Mouse (Mus musculus) forebrain, embryonic 11.5 days (tissue): ENCODE data around the gene Uba52. TPM values are rescaled to one million over a fixed set of nuclear protein-coding genes. Genes with fewer than 3 reads are reported as not detected.

ENCODE experiments used
- ATAC-seq: fragments of 200-750 bp; cut with Nextera tagmentation; replicated peaks from 2 replicates; pipeline ENCODE4 v1.8.0; 2017; ENCODE audit warnings: moderate TSS enrichment; ENCODE audit not compliant: low FRiP score
- DNase-seq: peaks from one replicate; pipeline ENCODE4 v3.0.0-alpha.2; 2017; ENCODE audit warnings: low spot score
- H3K27ac ChIP-seq: fragments of 300-500 bp; sonication (generic); 2 replicates; pipeline ENCODE4 v1.5.1; 2014; ENCODE audit warnings: low read depth, low read length
- H3K27me3 ChIP-seq: fragments of 300-500 bp; sonication (generic); 2 replicates; pipeline ENCODE4 v1.6.1; 2014; ENCODE audit warnings: mild to moderate bottlenecking, low read length, mixed read lengths; ENCODE audit not compliant: control insufficient read depth, insufficient read depth
- H3K36me3 ChIP-seq: fragments of 300-500 bp; sonication (generic); 2 replicates; pipeline ENCODE4 v1.6.1; 2014; ENCODE audit warnings: mild to moderate bottlenecking, low read length, moderate library complexity, mixed read lengths; ENCODE audit not compliant: control insufficient read depth, insufficient read depth
- H3K4me1 ChIP-seq: fragments of 300-500 bp; sonication (generic); replicated peaks from 2 replicates; pipeline ENCODE4 v1.6.1; 2014; ENCODE audit warnings: low read length, mixed read lengths; ENCODE audit not compliant: control insufficient read depth, insufficient read depth
- H3K4me2 ChIP-seq: fragments of 300-500 bp; sonication (generic); 2 replicates; pipeline ENCODE4 v1.6.1; 2014; ENCODE audit warnings: low read depth, mild to moderate bottlenecking, low read length, moderate library complexity, mixed read lengths; ENCODE audit not compliant: severe bottlenecking
- H3K4me3 ChIP-seq: fragments of 300-500 bp; sonication (generic); 2 replicates; pipeline ENCODE4 v1.5.1; 2014; ENCODE audit warnings: low read depth, low read length
- H3K9ac ChIP-seq: fragments of 300-500 bp; sonication (generic); 2 replicates; pipeline ENCODE4 v1.6.1; 2014; ENCODE audit warnings: low read length
- H3K9me3 ChIP-seq: fragments of 300-500 bp; sonication (generic); 2 replicates; pipeline ENCODE4 v1.6.1; 2016; ENCODE audit warnings: low read length, mixed read lengths; ENCODE audit not compliant: control insufficient read depth
- WGBS: fragments of 180-500 bp; shearing (Covaris S2); extraction: QIAGEN DNeasy Blood & Tissue Kit; methylation state at CpG from one replicate; pipeline ENCODE4 v1.1.7; 2014; 5-methylcytosine and 5-hydroxymethylcytosine counted together
- polyA plus RNA-seq: library from polyadenylated mRNA; unstranded; fragments of >200 nt; fragmentation: Nextera tagmentation; extraction: Ambion mirVana; gene quantifications from 2 replicates; pipeline ENCODE4 v1.2.1, GENCODE M21; 2014

The Uba52 gene
- polyA plus RNA-seq, 1 experiment from 2014 or later, result 715 TPM

GRCm38 (mm10) chr8:70549412-70550184 lies 39.0 kb upstream of the Uba52 start:
- Histone ChIP-seq H3K4me2 (no peak overlapping the region), H3K4me3 (no peak overlapping the region), H3K9me3 (no peaks in the 10 kb centered on the region), H3K4me1 (no peaks in the 10 kb centered on the region), H3K36me3 (no peaks in the 10 kb centered on the region), H3K27ac (no peak overlapping the region), H3K27me3 (no peaks in the 10 kb centered on the region), H3K9ac (no peak overlapping the region)
- ATAC-seq, result no peak
- WGBS, result 97% methylated on average over 10 of the region's 10 CpGs
- no peak for DNase-seq

GRCm38 (mm10) chr8:70547762-70548161 lies 37.2 kb upstream of the Uba52 start:
- H3K9ac ChIP-seq, result no peak overlapping the region
- no peak overlapping the region for H3K4me3 ChIP-seq
- no peaks in the 10 kb centered on the region for H3K36me3 ChIP-seq
- no peak overlapping the region for H3K4me2 ChIP-seq
- H3K9me3 ChIP-seq, result no peaks in the 10 kb centered on the region
- H3K4me1 ChIP-seq, result no peaks in the 10 kb centered on the region
- H3K27ac ChIP-seq, result no peak overlapping the region
- no peak for DNase-seq
- 89% methylated on average over 6 of the region's 6 CpGs for WGBS
- no peak for ATAC-seq
- no peaks in the 10 kb centered on the region for H3K27me3 ChIP-seq

- H3K4me1 ChIP-seq, result no peaks in the 10 kb centered on the region
- DNase-seq (no peak), ATAC-seq (no peak)
- no peaks in the 10 kb centered on the region for H3K27me3 ChIP-seq
- no peaks in the 10 kb centered on the region for H3K36me3 ChIP-seq
- WGBS, result 88% methylated on average over 4 of the region's 4 CpGs
- H3K27ac ChIP-seq, result no peak overlapping the region
- H3K4me3 ChIP-seq, result no peak overlapping the region
- H3K4me2 ChIP-seq, result no peak overlapping the region
- H3K9ac ChIP-seq, result no peak overlapping the region
- no peaks in the 10 kb centered on the region for H3K9me3 ChIP-seq
Observed at GRCm38 (mm10) chr8:70546412-70546811, 35.8 kb upstream of the Uba52 start.

- DNase-seq (no peak), ATAC-seq (no peak)
- H3K27me3 ChIP-seq, result no peaks in the 10 kb centered on the region
- H3K4me3 ChIP-seq, result no peak overlapping the region
- H3K4me2 ChIP-seq, result no peak overlapping the region
- peaks cover 9% of the 10 kb centered on the region; the same call in 1 of the 2 replicates for H3K4me1 ChIP-seq
- H3K36me3 ChIP-seq, result no peaks in the 10 kb centered on the region
- H3K9ac ChIP-seq, result no peak overlapping the region
- 74% methylated on average over 6 of the region's 6 CpGs for WGBS
- no peak overlapping the region for H3K27ac ChIP-seq
- H3K9me3 ChIP-seq, result no peaks in the 10 kb centered on the region
Observed at GRCm38 (mm10) chr8:70544200-70544687, 33.6 kb upstream of the Uba52 start.

- no peak overlapping the region for H3K9ac ChIP-seq
Observed at GRCm38 (mm10) chr8:70541081-70541480, 30.5 kb upstream of the Uba52 start.

GRCm38 (mm10) chr8:70540507-70541071 lies 30.0 kb upstream of the Uba52 start:
- ATAC-seq (no peak), DNase-seq (no peak)
- no peak overlapping the region for H3K27ac ChIP-seq
- H3K4me2 ChIP-seq, result peak overlapping the region; percentile 96
- H3K9ac ChIP-seq, result peak overlapping the region; percentile 85
- WGBS, result 58% methylated on average over 7 of the region's 7 CpGs
- H3K36me3 ChIP-seq, result no peaks in the 10 kb centered on the region
- peaks cover 9% of the 10 kb centered on the region; the same call in 1 of the 2 replicates for H3K4me1 ChIP-seq
- H3K27me3 ChIP-seq, result no peaks in the 10 kb centered on the region
- H3K4me3 ChIP-seq, result peak overlapping the region; percentile 78
- H3K9me3 ChIP-seq, result no peaks in the 10 kb centered on the region

More at GRCm38 (mm10) chr8:70541081-70541480, 30.5 kb upstream of the Uba52 start:
- Histone ChIP-seq H3K4me2 (no peak overlapping the region), H3K9me3 (no peaks in the 10 kb centered on the region), H3K4me1 (peaks cover 9% of the 10 kb centered on the region; the same call in 1 of the 2 replicates), H3K36me3 (no peaks in the 10 kb centered on the region), H3K27ac (no peak overlapping the region), H3K4me3 (no peak overlapping the region), H3K27me3 (no peaks in the 10 kb centered on the region)
- DNase-seq, result no peak
- ATAC-seq, result no peak
- WGBS, result 90% methylated on average over 5 of the region's 5 CpGs

- Histone ChIP-seq H3K27ac (no peak overlapping the region), H3K4me3 (peak overlapping the region; percentile 78), H3K36me3 (no peaks in the 10 kb centered on the region), H3K4me1 (peaks cover 9% of the 10 kb centered on the region; the same call in 1 of the 2 replicates), H3K27me3 (no peaks in the 10 kb centered on the region), H3K4me2 (peak overlapping the region; percentile 96), H3K9ac (peak overlapping the region; percentile 85), H3K9me3 (no peaks in the 10 kb centered on the region)
- WGBS, result 15% methylated on average over 4 of the region's 4 CpGs
- ATAC-seq (no peak), DNase-seq (no peak)
Observed at GRCm38 (mm10) chr8:70540013-70540506, 29.5 kb upstream of the Uba52 start.

- H3K9me3 ChIP-seq, result no peaks in the 10 kb centered on the region
Observed at GRCm38 (mm10) chr8:70539077-70539813, 28.6 kb upstream of the Uba52 start, which contains the start of gene Ell. Ell (plus strand) TSS chr8:70539457.

More at GRCm38 (mm10) chr8:70539077-70539813, 28.6 kb upstream of the Uba52 start, which contains the start of gene Ell:
- peak within 1 kb of the TSS; percentile 85 for H3K9ac ChIP-seq
- peak; percentile 100 for DNase-seq
- H3K4me2 ChIP-seq, result peak within 1 kb of the TSS; percentile 96
- H3K4me3 ChIP-seq, result peak within 1 kb of the TSS; percentile 78
- no peaks in the 10 kb centered on the region for H3K36me3 ChIP-seq
- no peaks in the 10 kb centered on the region for H3K27me3 ChIP-seq
- peak; percentile 90 for ATAC-seq
- peaks cover 9% of the 10 kb centered on the region; the same call in 1 of the 2 replicates for H3K4me1 ChIP-seq
- under 1% methylated on average over 58 of the region's 58 CpGs for WGBS
- peak within 1 kb of the TSS; percentile 85 for H3K27ac ChIP-seq
